Mouse (Mus musculus): ENCODE measurements around the gene Ddx27. TPM values are rescaled to one million over a fixed set of nuclear protein-coding genes. Genes with fewer than 3 reads are reported as not detected.

The Ddx27 gene
- polyA plus RNA-seq, 1 experiment from 2014 or later = 34.9 TPM

- H3K9me3 ChIP-seq (ENCODE audit: control insufficient read depth, low read length) = no peaks in the 10 kb centered on the region
These were observed 5.5 kb upstream of the Ddx27 start for GRCm38 (mm10) chr2:167009483-167009882.

DNA sequence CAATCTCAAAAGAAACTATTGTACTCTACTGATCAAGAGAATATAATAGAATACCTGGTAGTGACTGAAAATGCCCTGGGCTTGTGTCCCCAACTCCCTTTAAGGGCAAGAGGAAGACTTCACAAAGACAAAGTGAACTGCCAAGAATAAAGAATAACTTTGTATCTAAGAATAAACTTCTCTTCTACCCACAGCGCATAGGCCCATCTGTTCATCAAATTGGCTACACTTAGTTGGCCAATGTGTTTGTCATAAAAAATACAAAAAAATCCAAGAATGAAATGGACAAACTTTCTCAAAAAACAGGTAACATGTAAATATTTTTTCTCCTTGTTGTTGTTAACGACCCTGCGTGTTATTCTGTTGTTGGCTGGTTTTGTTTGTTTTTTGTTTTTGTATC lies 4.4 kb upstream of the Ddx27 start:
- H3K9me3 ChIP-seq (ENCODE audit: control insufficient read depth, low read length) = no peaks in the 10 kb centered on the region
- H3K4me1 ChIP-seq (ENCODE audit: control insufficient read depth, insufficient read depth, low read depth, low read length) = peaks cover under 1% of the 10 kb centered on the region; the same call in 1 of the 2 replicates
- WGBS = 82% methylated on average over 3 of the region's 3 CpGs
- H3K4me2 ChIP-seq (ENCODE audit: low read length) = no peak overlapping the region
- no peaks in the 10 kb centered on the region for H3K27me3 ChIP-seq (replicated peaks; ENCODE audit: control insufficient read depth, insufficient read depth, low read length)
- no peak overlapping the region for H3K4me3 ChIP-seq (ENCODE audit: low read length)
- ATAC-seq = no peak
- no peak overlapping the region for H3K9ac ChIP-seq (ENCODE audit: low read depth, low read length)
- H3K36me3 ChIP-seq (ENCODE audit: control insufficient read depth, insufficient read depth, low read length) = no peaks in the 10 kb centered on the region
- no peak overlapping the region for H3K27ac ChIP-seq (ENCODE audit: low read depth, low read length)

More at GRCm38 (mm10) chr2:167009483-167009882, 5.5 kb upstream of the Ddx27 start:
- no peak for ATAC-seq
- Histone ChIP-seq H3K9ac (ENCODE audit: low read depth, low read length) (no peak overlapping the region), H3K27ac (ENCODE audit: low read depth, low read length) (no peak overlapping the region), H3K27me3 (replicated peaks; ENCODE audit: control insufficient read depth, insufficient read depth, low read length) (no peaks in the 10 kb centered on the region), H3K36me3 (ENCODE audit: control insufficient read depth, insufficient read depth, low read length) (no peaks in the 10 kb centered on the region), H3K4me2 (ENCODE audit: low read length) (no peak overlapping the region), H3K4me1 (ENCODE audit: control insufficient read depth, insufficient read depth, low read depth, low read length) (no peaks in the 10 kb centered on the region), H3K4me3 (ENCODE audit: low read length) (no peak overlapping the region)
- 79% methylated on average over 4 of the region's 4 CpGs for WGBS

DNA sequence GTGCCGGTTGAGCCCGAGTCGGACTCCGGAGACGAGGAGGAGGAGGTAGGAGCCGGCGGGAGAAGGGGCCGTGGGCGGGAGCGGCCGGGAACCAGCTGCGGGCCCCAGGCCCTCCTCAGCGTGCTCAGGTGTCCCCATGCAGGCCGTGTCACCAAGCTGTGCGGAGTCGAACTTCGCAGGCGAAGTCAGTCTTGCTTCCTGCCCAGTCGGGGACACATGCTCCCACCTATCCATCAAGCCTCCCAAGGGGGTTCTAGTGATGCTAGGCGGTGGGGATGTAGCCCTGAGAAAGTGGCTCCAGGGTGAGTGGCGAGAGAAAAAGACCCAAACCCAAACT lies 357 bp downstream of the Ddx27 start:
- ATAC-seq = peak; percentile 79
- H3K9me3 ChIP-seq (ENCODE audit: control insufficient read depth, low read length) = no peaks in the 10 kb centered on the region
- peak overlapping the region; percentile 66 for H3K27ac ChIP-seq (ENCODE audit: low read depth, low read length)
- peak overlapping the region; percentile 86 for H3K9ac ChIP-seq (ENCODE audit: low read depth, low read length)
- WGBS = 0% methylated on average over 21 of the region's 21 CpGs
- H3K4me2 ChIP-seq (ENCODE audit: low read length) = peak overlapping the region; percentile 93
- H3K36me3 ChIP-seq (ENCODE audit: control insufficient read depth, insufficient read depth, low read length) = peaks cover 18% of the 10 kb centered on the region
- H3K4me1 ChIP-seq (ENCODE audit: control insufficient read depth, insufficient read depth, low read depth, low read length) = peaks cover 12% of the 10 kb centered on the region
- H3K27me3 ChIP-seq (replicated peaks; ENCODE audit: control insufficient read depth, insufficient read depth, low read length) = no peaks in the 10 kb centered on the region
- H3K4me3 ChIP-seq (ENCODE audit: low read length) = peak overlapping the region; percentile 97

DNA sequence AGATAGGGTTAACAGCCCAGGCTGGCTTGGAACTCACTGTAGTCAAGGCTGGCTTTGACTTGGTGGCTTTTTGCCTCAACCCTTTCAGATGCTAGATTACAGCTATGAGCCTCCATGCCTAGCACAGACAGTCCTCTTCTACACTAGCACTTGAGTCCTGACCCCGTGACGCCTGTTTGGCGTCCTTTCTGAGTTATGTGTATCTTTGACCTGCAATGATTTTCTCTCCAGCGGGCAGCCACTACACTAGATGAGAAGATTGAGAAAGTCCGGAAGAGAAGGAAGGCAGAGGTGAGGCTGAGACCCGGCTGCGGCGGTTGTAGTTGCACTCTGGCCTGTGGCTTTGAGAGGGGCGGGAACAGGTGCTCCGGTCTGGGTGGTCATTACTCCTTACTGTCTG lies 4.4 kb downstream of the Ddx27 start:
- Histone ChIP-seq H3K9me3 (ENCODE audit: control insufficient read depth, low read length) (no peaks in the 10 kb centered on the region), H3K4me1 (ENCODE audit: control insufficient read depth, insufficient read depth, low read depth, low read length) (peaks cover 12% of the 10 kb centered on the region), H3K4me3 (ENCODE audit: low read length) (no peak overlapping the region), H3K27ac (ENCODE audit: low read depth, low read length) (no peak overlapping the region), H3K9ac (ENCODE audit: low read depth, low read length) (no peak overlapping the region), H3K36me3 (ENCODE audit: control insufficient read depth, insufficient read depth, low read length) (peaks cover 47% of the 10 kb centered on the region), H3K27me3 (replicated peaks; ENCODE audit: control insufficient read depth, insufficient read depth, low read length) (no peaks in the 10 kb centered on the region), H3K4me2 (ENCODE audit: low read length) (no peak overlapping the region)
- 95% methylated on average over 10 of the region's 10 CpGs for WGBS
- no peak for ATAC-seq

DNA sequence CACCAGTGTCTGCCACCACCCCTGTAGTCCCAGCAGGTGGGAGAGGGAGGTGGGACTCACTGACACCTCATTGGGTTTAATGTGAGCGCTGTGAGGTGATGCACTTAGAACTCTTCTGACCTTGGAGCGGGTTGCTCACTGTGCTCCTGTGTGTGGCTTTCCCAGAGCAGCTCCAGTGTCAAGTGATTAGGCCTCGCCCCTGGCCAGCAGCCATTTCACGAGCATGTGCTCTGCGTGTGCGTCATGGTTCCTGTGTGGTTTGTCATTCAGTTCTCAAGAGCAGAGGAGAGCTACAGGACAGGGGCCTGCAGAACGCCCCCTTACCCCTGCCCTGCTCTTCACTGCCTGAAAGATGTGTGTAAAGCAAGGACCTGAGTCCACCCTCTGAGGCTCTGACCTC lies 13.6 kb downstream of the Ddx27 start:
- Histone ChIP-seq H3K9ac (ENCODE audit: low read depth, low read length) (no peak overlapping the region), H3K4me3 (ENCODE audit: low read length) (no peak overlapping the region), H3K4me1 (ENCODE audit: control insufficient read depth, insufficient read depth, low read depth, low read length) (no peaks in the 10 kb centered on the region), H3K4me2 (ENCODE audit: low read length) (no peak overlapping the region), H3K27me3 (replicated peaks; ENCODE audit: control insufficient read depth, insufficient read depth, low read length) (no peaks in the 10 kb centered on the region), H3K27ac (ENCODE audit: low read depth, low read length) (no peak overlapping the region), H3K9me3 (ENCODE audit: control insufficient read depth, low read length) (no peaks in the 10 kb centered on the region), H3K36me3 (ENCODE audit: control insufficient read depth, insufficient read depth, low read length) (peaks cover 66% of the 10 kb centered on the region)
- no peak for ATAC-seq
- 95% methylated on average over 7 of the region's 7 CpGs for WGBS

- Histone ChIP-seq H3K4me1 (ENCODE audit: control insufficient read depth, insufficient read depth, low read depth, low read length) (no peaks in the 10 kb centered on the region), H3K27ac (ENCODE audit: low read depth, low read length) (no peak overlapping the region), H3K27me3 (replicated peaks; ENCODE audit: control insufficient read depth, insufficient read depth, low read length) (no peaks in the 10 kb centered on the region), H3K9ac (ENCODE audit: low read depth, low read length) (no peak overlapping the region), H3K4me3 (ENCODE audit: low read length) (no peak overlapping the region), H3K9me3 (ENCODE audit: control insufficient read depth, low read length) (no peaks in the 10 kb centered on the region), H3K36me3 (ENCODE audit: control insufficient read depth, insufficient read depth, low read length) (peaks cover 69% of the 10 kb centered on the region), H3K4me2 (ENCODE audit: low read length) (no peak overlapping the region)
- no peak for ATAC-seq
- WGBS = 91% methylated on average over 4 of the region's 4 CpGs
These were observed 15.5 kb downstream of the Ddx27 start for GRCm38 (mm10) chr2:167030507-167030906.

GRCm38 (mm10) chr2:167037710-167038109 lies 22.7 kb downstream of the Ddx27 start:
- Histone ChIP-seq H3K9ac (ENCODE audit: low read depth, low read length) (no peak overlapping the region), H3K27me3 (replicated peaks; ENCODE audit: control insufficient read depth, insufficient read depth, low read length) (no peaks in the 10 kb centered on the region), H3K27ac (ENCODE audit: low read depth, low read length) (no peak overlapping the region), H3K4me2 (ENCODE audit: low read length) (no peak overlapping the region), H3K4me3 (ENCODE audit: low read length) (no peak overlapping the region), H3K9me3 (ENCODE audit: control insufficient read depth, low read length) (no peaks in the 10 kb centered on the region), H3K36me3 (ENCODE audit: control insufficient read depth, insufficient read depth, low read length) (peaks cover 79% of the 10 kb centered on the region), H3K4me1 (ENCODE audit: control insufficient read depth, insufficient read depth, low read depth, low read length) (no peaks in the 10 kb centered on the region)
- ATAC-seq = no peak
- 89% methylated on average over 12 of the region's 12 CpGs for WGBS

- ATAC-seq = no peak
- WGBS = 96% methylated on average over 6 of the region's 6 CpGs
- H3K4me3 ChIP-seq (ENCODE audit: low read length) = no peak overlapping the region
- no peak overlapping the region for H3K9ac ChIP-seq (ENCODE audit: low read depth, low read length)
- no peak overlapping the region for H3K27ac ChIP-seq (ENCODE audit: low read depth, low read length)
- no peaks in the 10 kb centered on the region for H3K4me1 ChIP-seq (ENCODE audit: control insufficient read depth, insufficient read depth, low read depth, low read length)
- H3K9me3 ChIP-seq (ENCODE audit: control insufficient read depth, low read length) = no peaks in the 10 kb centered on the region
- H3K27me3 ChIP-seq (replicated peaks; ENCODE audit: control insufficient read depth, insufficient read depth, low read length) = no peaks in the 10 kb centered on the region
- H3K4me2 ChIP-seq (ENCODE audit: low read length) = no peak overlapping the region
- H3K36me3 ChIP-seq (ENCODE audit: control insufficient read depth, insufficient read depth, low read length) = peaks cover 83% of the 10 kb centered on the region
These were observed 23.3 kb downstream of the Ddx27 start for GRCm38 (mm10) chr2:167038297-167038696.

DNA sequence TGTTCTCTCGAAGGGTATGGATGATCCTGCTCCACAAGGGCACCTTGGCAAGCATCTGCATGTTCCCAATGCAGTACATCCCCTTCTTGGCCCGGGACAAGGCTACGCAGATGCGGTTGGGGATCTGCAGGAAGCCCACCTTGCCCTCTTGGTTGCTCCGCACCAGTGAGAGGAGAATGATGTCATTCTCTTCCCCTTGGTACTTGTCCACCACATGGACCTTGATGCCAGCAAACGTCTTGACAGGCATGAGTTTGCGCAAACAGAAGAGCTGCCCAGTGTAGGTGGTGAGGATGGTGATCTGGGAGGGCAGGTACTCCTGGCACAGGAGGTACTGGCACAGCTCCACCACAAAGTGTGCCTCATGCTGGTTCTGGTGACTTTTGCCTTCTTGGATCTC lies 23.7 kb downstream of the Ddx27 start:
- WGBS = 90% methylated on average over 7 of the region's 7 CpGs
- H3K36me3 ChIP-seq (ENCODE audit: control insufficient read depth, insufficient read depth, low read length) = peaks cover 83% of the 10 kb centered on the region
- no peaks in the 10 kb centered on the region for H3K9me3 ChIP-seq (ENCODE audit: control insufficient read depth, low read length)
- H3K4me2 ChIP-seq (ENCODE audit: low read length) = no peak overlapping the region
- no peaks in the 10 kb centered on the region for H3K27me3 ChIP-seq (replicated peaks; ENCODE audit: control insufficient read depth, insufficient read depth, low read length)
- no peak overlapping the region for H3K9ac ChIP-seq (ENCODE audit: low read depth, low read length)
- no peak for ATAC-seq
- H3K27ac ChIP-seq (ENCODE audit: low read depth, low read length) = no peak overlapping the region
- no peak overlapping the region for H3K4me3 ChIP-seq (ENCODE audit: low read length)
- H3K4me1 ChIP-seq (ENCODE audit: control insufficient read depth, insufficient read depth, low read depth, low read length) = no peaks in the 10 kb centered on the region

- 77% methylated on average over 8 of the region's 8 CpGs for WGBS
- H3K36me3 ChIP-seq (ENCODE audit: control insufficient read depth, insufficient read depth, low read length) = peaks cover 78% of the 10 kb centered on the region
- no peak overlapping the region for H3K4me2 ChIP-seq (ENCODE audit: low read length)
- H3K27ac ChIP-seq (ENCODE audit: low read depth, low read length) = no peak overlapping the region
- H3K9me3 ChIP-seq (ENCODE audit: control insufficient read depth, low read length) = no peaks in the 10 kb centered on the region
- H3K4me3 ChIP-seq (ENCODE audit: low read length) = no peak overlapping the region
- H3K27me3 ChIP-seq (replicated peaks; ENCODE audit: control insufficient read depth, insufficient read depth, low read length) = no peaks in the 10 kb centered on the region
- H3K9ac ChIP-seq (ENCODE audit: low read depth, low read length) = no peak overlapping the region
- no peaks in the 10 kb centered on the region for H3K4me1 ChIP-seq (ENCODE audit: control insufficient read depth, insufficient read depth, low read depth, low read length)
- no peak for ATAC-seq
These were observed 24.4 kb downstream of the Ddx27 start for GRCm38 (mm10) chr2:167039386-167039785.
